Mouse (Mus musculus) heart, embryonic 11.5 days (tissue): ENCODE measurements at regions not wholly inside any gene's neighbourhood (a gene's known extent, or its start where the extent isn't known, plus 50 kb on each side); places are given as distances from the start of the nearest gene placed in this dataset.

Source experiments
- ATAC-seq: fragments of 200-750 bp; cut with Nextera tagmentation; replicated peaks from 2 replicates; pipeline ENCODE4 v1.8.0; 2017; ENCODE audit warnings: moderate library complexity; ENCODE audit not compliant: insufficient number of reproducible peaks, low FRiP score, low TSS enrichment
- H3K27ac ChIP-seq: fragments of 300-500 bp; sonication (generic); 2 replicates; pipeline ENCODE4 v1.5.1; 2014; ENCODE audit warnings: mild to moderate bottlenecking, low read depth, low read length
- H3K27me3 ChIP-seq: fragments of 300-500 bp; sonication (generic); 2 replicates; pipeline ENCODE4 v1.6.1; 2014; ENCODE audit warnings: mild to moderate bottlenecking, low read length, mixed read lengths; ENCODE audit not compliant: control insufficient read depth, insufficient read depth
- H3K36me3 ChIP-seq: fragments of 300-500 bp; sonication (generic); 2 replicates; pipeline ENCODE4 v1.6.1; 2014; ENCODE audit warnings: mild to moderate bottlenecking, low read length, moderate library complexity, mixed read lengths; ENCODE audit not compliant: control insufficient read depth, insufficient read depth
- H3K4me1 ChIP-seq: fragments of 300-500 bp; sonication (generic); 2 replicates; pipeline ENCODE4 v1.6.1; 2014; ENCODE audit warnings: low read length; ENCODE audit not compliant: control insufficient read depth, insufficient read depth
- H3K4me2 ChIP-seq: fragments of 300-500 bp; sonication (generic); 2 replicates; pipeline ENCODE4 v1.6.1; 2014; ENCODE audit warnings: mild to moderate bottlenecking, moderate library complexity
- H3K4me3 ChIP-seq: fragments of 300-500 bp; sonication (generic); 2 replicates; pipeline ENCODE4 v1.5.1; 2014; ENCODE audit warnings: low read depth, low read length
- H3K9ac ChIP-seq: fragments of 300-500 bp; sonication (generic); 2 replicates; pipeline ENCODE4 v1.6.1; 2014; ENCODE audit warnings: mild to moderate bottlenecking, low read depth, low read length, moderate library complexity
- H3K9me3 ChIP-seq: fragments of 300-500 bp; sonication (generic); replicated peaks from 2 replicates; pipeline ENCODE4 v1.6.1; 2016; ENCODE audit warnings: low read length; ENCODE audit not compliant: control insufficient read depth
- WGBS: fragments of 180-500 bp; shearing (Covaris S2); extraction: QIAGEN DNeasy Blood & Tissue Kit; methylation state at CpG from one replicate; pipeline ENCODE4 v1.1.7; 2014; ENCODE audit not compliant: insufficient replicate concordance; 5-methylcytosine and 5-hydroxymethylcytosine counted together

GRCm38 (mm10) chr10:83958826-83959225, 236.2 kb downstream of the 1500009L16Rik start:
- no peaks in the 10 kb centered on the region for H3K27me3 ChIP-seq
- H3K4me2 ChIP-seq: no peak overlapping the region
- no peak for ATAC-seq
- no peak overlapping the region for H3K27ac ChIP-seq
- no peaks in the 10 kb centered on the region for H3K4me1 ChIP-seq
- H3K36me3 ChIP-seq: no peaks in the 10 kb centered on the region
- H3K4me3 ChIP-seq: no peak overlapping the region
- WGBS: 77% methylated on average over 2 of the region's 2 CpGs
- no peaks in the 10 kb centered on the region for H3K9me3 ChIP-seq
- H3K9ac ChIP-seq: no peak overlapping the region

- Histone ChIP-seq H3K4me1 (no peaks in the 10 kb centered on the region), H3K27ac (no peak overlapping the region), H3K9ac (no peak overlapping the region), H3K4me3 (no peak overlapping the region), H3K36me3 (no peaks in the 10 kb centered on the region), H3K4me2 (no peak overlapping the region), H3K27me3 (no peaks in the 10 kb centered on the region), H3K9me3 (no peaks in the 10 kb centered on the region)
- no peak for ATAC-seq
- 73% methylated on average over 12 of the region's 12 CpGs for WGBS
These were observed 240.6 kb downstream of the 1500009L16Rik start for GRCm38 (mm10) chr10:83963232-83963760.

GRCm38 (mm10) chr10:83963779-83964643, 241.3 kb downstream of the 1500009L16Rik start:
- no peaks in the 10 kb centered on the region for H3K4me1 ChIP-seq
- H3K9ac ChIP-seq: no peak overlapping the region
- no peak overlapping the region for H3K4me3 ChIP-seq
- H3K27me3 ChIP-seq: no peaks in the 10 kb centered on the region
- no peak overlapping the region for H3K4me2 ChIP-seq
- H3K9me3 ChIP-seq: no peaks in the 10 kb centered on the region
- 75% methylated on average over 12 of the region's 12 CpGs for WGBS
- no peak overlapping the region for H3K27ac ChIP-seq
- no peaks in the 10 kb centered on the region for H3K36me3 ChIP-seq
- no peak for ATAC-seq

GRCm38 (mm10) chr10:83964838-83965237, 242.2 kb downstream of the 1500009L16Rik start:
- WGBS: 75% methylated on average over 5 of the region's 5 CpGs
- Histone ChIP-seq H3K27ac (no peak overlapping the region), H3K4me3 (no peak overlapping the region), H3K9ac (no peak overlapping the region), H3K27me3 (no peaks in the 10 kb centered on the region), H3K36me3 (no peaks in the 10 kb centered on the region), H3K4me2 (no peak overlapping the region), H3K9me3 (no peaks in the 10 kb centered on the region), H3K4me1 (no peaks in the 10 kb centered on the region)
- ATAC-seq: no peak

- 0 out of 2 replicates have a peak, but pooled peaks cover 3% of the 10 kb centered on the region for H3K4me1 ChIP-seq
- H3K9ac ChIP-seq: no peak overlapping the region
- 62% methylated on average over 3 of the region's 3 CpGs for WGBS
- no peaks in the 10 kb centered on the region for H3K27me3 ChIP-seq
- H3K36me3 ChIP-seq: no peaks in the 10 kb centered on the region
- ATAC-seq: no peak
- no peak overlapping the region for H3K4me2 ChIP-seq
- H3K27ac ChIP-seq: no peak overlapping the region
- no peaks in the 10 kb centered on the region for H3K9me3 ChIP-seq
- no peak overlapping the region for H3K4me3 ChIP-seq
These were observed 247.8 kb downstream of the 1500009L16Rik start for GRCm38 (mm10) chr10:83970501-83970900.

- no peak for ATAC-seq
These were observed 251.9 kb downstream of the 1500009L16Rik start for GRCm38 (mm10) chr10:83974548-83974947.

GRCm38 (mm10) chr10:83976548-83976947, 253.9 kb downstream of the 1500009L16Rik start:
- Histone ChIP-seq H3K27ac (no peak overlapping the region), H3K9me3 (no peaks in the 10 kb centered on the region), H3K4me3 (no peak overlapping the region), H3K9ac (no peak overlapping the region), H3K4me2 (no peak overlapping the region), H3K4me1 (no peaks in the 10 kb centered on the region), H3K36me3 (no peaks in the 10 kb centered on the region), H3K27me3 (no peaks in the 10 kb centered on the region)
- ATAC-seq: no peak
- WGBS: 51% methylated on average over 3 of the region's 3 CpGs

More at GRCm38 (mm10) chr10:83974548-83974947, 251.9 kb downstream of the 1500009L16Rik start:
- WGBS: 67% methylated on average over 6 of the region's 6 CpGs
- Histone ChIP-seq H3K4me1 (0 out of 2 replicates have a peak, but pooled peaks cover 3% of the 10 kb centered on the region), H3K27me3 (no peaks in the 10 kb centered on the region), H3K4me2 (no peak overlapping the region), H3K4me3 (no peak overlapping the region), H3K9me3 (no peaks in the 10 kb centered on the region), H3K9ac (no peak overlapping the region), H3K36me3 (no peaks in the 10 kb centered on the region), H3K27ac (no peak overlapping the region)

GRCm38 (mm10) chr10:83979930-83980329, 257.3 kb downstream of the 1500009L16Rik start:
- no peaks in the 10 kb centered on the region for H3K9me3 ChIP-seq
- no peak for ATAC-seq
- no peak overlapping the region for H3K27ac ChIP-seq
- no peak overlapping the region for H3K4me3 ChIP-seq
- H3K4me2 ChIP-seq: no peak overlapping the region
- no peaks in the 10 kb centered on the region for H3K4me1 ChIP-seq
- H3K9ac ChIP-seq: no peak overlapping the region
- no peaks in the 10 kb centered on the region for H3K27me3 ChIP-seq
- H3K36me3 ChIP-seq: no peaks in the 10 kb centered on the region
- 74% methylated on average over 2 of the region's 2 CpGs for WGBS
